Mouse (Mus musculus): ENCODE results near the gene Rtraf. TPM values are rescaled to one million over a fixed set of nuclear protein-coding genes. Genes with fewer than 3 reads are reported as not detected.

Gene Rtraf
- polyA plus RNA-seq, 1 experiment = 61.1 TPM

DNA sequence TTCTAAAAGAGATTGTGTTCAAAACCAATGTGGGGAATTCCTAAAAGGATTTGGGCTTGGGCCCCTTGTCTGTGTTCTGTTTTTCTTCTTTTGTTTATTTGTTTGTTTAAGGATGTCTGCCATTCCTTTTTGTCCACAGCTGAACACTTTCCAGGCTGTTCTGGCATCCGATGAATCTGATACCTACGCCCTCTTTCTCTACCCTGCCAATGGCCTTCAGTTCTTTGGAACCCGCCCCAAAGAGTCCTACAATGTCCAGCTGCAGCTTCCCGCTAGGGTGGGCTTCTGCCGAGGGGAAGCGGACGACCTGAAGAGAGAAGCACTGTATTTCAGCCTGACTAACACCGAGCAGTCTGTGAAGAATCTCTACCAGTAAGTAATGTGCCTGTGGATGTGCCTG is 60.1 kb downstream of the Rtraf start:
- Histone ChIP-seq H3K27ac (ENCODE audit: insufficient read depth, low read length) (no peak overlapping the region), H3K4me1 (ENCODE audit: control insufficient read depth, insufficient read depth, low read length) (no peaks in the 10 kb centered on the region), H3K4me3 (ENCODE audit: insufficient read depth, low read length) (no peak overlapping the region)
- no peak for TF ChIP-seq CTCF (IDR thresholded peaks at IDR 0.05; ENCODE audit: extremely low read depth, insufficient read depth, low read length)
- TF ChIP-seq POLR2A (IDR thresholded peaks at IDR 0.05; ENCODE audit: extremely low read depth, insufficient read depth, low read length) = no peak

- Histone ChIP-seq H3K4me1 (ENCODE audit: control insufficient read depth, insufficient read depth, low read length) (no peaks in the 10 kb centered on the region), H3K4me3 (ENCODE audit: insufficient read depth, low read length) (no peak overlapping the region), H3K27ac (ENCODE audit: insufficient read depth, low read length) (no peak overlapping the region)
- TF ChIP-seq POLR2A (IDR thresholded peaks at IDR 0.05; ENCODE audit: extremely low read depth, insufficient read depth, low read length) (no peak), CTCF (IDR thresholded peaks at IDR 0.05; ENCODE audit: extremely low read depth, insufficient read depth, low read length) (no peak)
These were observed 61.6 kb downstream of the Rtraf start for GRCm38 (mm10) chr14:19762014-19762413.

Other genes with a start within 250 kb of the Rtraf start
- 3.4 and 5.4 TPM in 2 replicates for gene Gm2237, start 238.7 kb downstream of the Rtraf start, polyA plus RNA-seq (2012; rRNA removed)
- gene Gm5458, start 221.2 kb downstream of the Rtraf start, polyA plus RNA-seq (2012; rRNA removed) = not detected in 2 replicates
- gene Nid2, start 72.6 kb downstream of the Rtraf start, polyA plus RNA-seq (2012; rRNA removed) = 2.2 TPM in 2 replicates
- gene Gng2, start 153.8 kb upstream of the Rtraf start, polyA plus RNA-seq (2012; rRNA removed) = 104 and 123 TPM in 2 replicates

Measured in cortical plate, adult 2 months (tissue).